Mouse (Mus musculus): Measurements from ENCODE around the gene Pet100.

- no peak for TF ChIP-seq CTCF (IDR thresholded peaks at IDR 0.05; ENCODE audit: control insufficient read depth, insufficient read depth, insufficient replicate concordance, low read depth, low read length)
- no peak for TF ChIP-seq POLR2A (IDR thresholded peaks at IDR 0.05; ENCODE audit: control insufficient read depth, low read depth, low read length)
These were observed 53.3 kb downstream of the Pet100 start for GRCm38 (mm10) chr8:3674671-3675070.

Data from testis, adult 2 months (tissue).